Mouse (Mus musculus): ENCODE data around the gene Nus1.

The Nus1 gene

GRCm38 (mm10) chr10:52417299-52417997 is at the start of gene Nus1:
Nus1 (plus strand) TSS chr10:52417547.
- peak; percentile 90 to 96 for DNase-seq (ENCODE audit: low spot score in 2 of 2)

- no peak for DNase-seq (ENCODE audit: low spot score in 2 of 2)
These were observed 49.0 kb upstream of the Nus1 start for GRCm38 (mm10) chr10:52368376-52368775.

GRCm38 (mm10) chr10:52373834-52374233 is 43.5 kb upstream of the Nus1 start:
- no peak for DNase-seq (ENCODE audit: low spot score in 2 of 2)

GRCm38 (mm10) chr10:52374651-52375050 is 42.7 kb upstream of the Nus1 start:
- DNase-seq (ENCODE audit: low spot score in 2 of 2): no peak

GRCm38 (mm10) chr10:52376422-52376821 is 40.9 kb upstream of the Nus1 start:
- no peak for DNase-seq (ENCODE audit: low spot score in 2 of 2)

- no peak for DNase-seq (ENCODE audit: low spot score in 2 of 2)
These were observed 39.5 kb upstream of the Nus1 start for GRCm38 (mm10) chr10:52377813-52378212.

GRCm38 (mm10) chr10:52381321-52381801 is 36.0 kb upstream of the Nus1 start:
- no peak for DNase-seq (ENCODE audit: low spot score in 2 of 2)

- DNase-seq (ENCODE audit: low spot score in 2 of 2): peak; percentile 95 to 96
These were observed 35.3 kb upstream of the Nus1 start, which contains the start of gene Gopc for GRCm38 (mm10) chr10:52381845-52382591. Gopc (minus strand) TSS chr10:52382124.

- no peak for DNase-seq (ENCODE audit: low spot score in 2 of 2)
These were observed 34.3 kb upstream of the Nus1 start for GRCm38 (mm10) chr10:52383022-52383421.

- no peak for DNase-seq (ENCODE audit: low spot score in 2 of 2)
These were observed 33.8 kb upstream of the Nus1 start for GRCm38 (mm10) chr10:52383522-52383921.

GRCm38 (mm10) chr10:52384823-52385610 is 32.3 kb upstream of the Nus1 start:
- peak; percentile 23 to 36 for DNase-seq (ENCODE audit: low spot score in 2 of 2)

GRCm38 (mm10) chr10:52387192-52387591 is 30.2 kb upstream of the Nus1 start:
- no peak for DNase-seq (ENCODE audit: low spot score in 2 of 2)

- no peak for DNase-seq (ENCODE audit: low spot score in 2 of 2)
These were observed 28.4 kb upstream of the Nus1 start, which contains the start of gene Nepn for GRCm38 (mm10) chr10:52388922-52389430. Nepn (plus strand) TSS chr10:52388972.

- no peak for DNase-seq (ENCODE audit: low spot score in 2 of 2)
These were observed 27.9 kb upstream of the Nus1 start for GRCm38 (mm10) chr10:52389438-52389837.

- no peak for DNase-seq (ENCODE audit: low spot score in 2 of 2)
These were observed 26.1 kb upstream of the Nus1 start for GRCm38 (mm10) chr10:52391208-52391607.

GRCm38 (mm10) chr10:52396647-52397046 is 20.7 kb upstream of the Nus1 start:
- DNase-seq (ENCODE audit: low spot score in 2 of 2): no peak

GRCm38 (mm10) chr10:52398715-52399114 is 18.6 kb upstream of the Nus1 start:
- DNase-seq (ENCODE audit: low spot score in 2 of 2): no peak

GRCm38 (mm10) chr10:52399722-52400121 is 17.6 kb upstream of the Nus1 start:
- no peak for DNase-seq (ENCODE audit: low spot score in 2 of 2)

GRCm38 (mm10) chr10:52405160-52405559 is 12.2 kb upstream of the Nus1 start:
- DNase-seq (ENCODE audit: low spot score in 2 of 2): no peak

- no peak for DNase-seq (ENCODE audit: low spot score in 2 of 2)
These were observed 9.8 kb upstream of the Nus1 start for GRCm38 (mm10) chr10:52407526-52407925.

GRCm38 (mm10) chr10:52415020-52415419 is 2.3 kb upstream of the Nus1 start:
- DNase-seq (ENCODE audit: low spot score in 2 of 2): no peak

- DNase-seq (ENCODE audit: low spot score in 2 of 2): no peak
These were observed 889 bp upstream of the Nus1 start for GRCm38 (mm10) chr10:52416458-52416857.

All from urinary bladder, postnatal 36 days (tissue).